Mouse (Mus musculus): ENCODE measurements around the gene Sumf2. TPM values are rescaled to one million over a fixed set of nuclear protein-coding genes. Genes with fewer than 3 reads are reported as not detected.
"Not testable (repeated sequence)": the region's sequence is repeated elsewhere in the genome, so short reads cannot be mapped to it uniquely, and the experiment has no call there.

Sumf2 gene
- polyA plus RNA-seq, 1 experiment from 2014 or later, result 42.2 TPM

- Histone ChIP-seq H3K4me1 (no peaks in the 10 kb centered on the region), H3K27me3 (ENCODE audit: poor library complexity, severe bottlenecking) (no peaks in the 10 kb centered on the region), H3K9me3 (no peaks in the 10 kb centered on the region), H3K4me3 (no peak overlapping the region), H3K27ac (no peak overlapping the region), H3K36me3 (replicated peaks) (peaks cover 33% of the 10 kb centered on the region)
- no peak for DNase-seq (ENCODE audit: extremely low spot score, low spot score)
- WGBS, result 76% methylated on average over 9 of the region's 9 CpGs
Measured at GRCm38 (mm10) chr5:129877731-129878455, 31.1 kb downstream of the Sumf2 start.

GRCm38 (mm10) chr5:129878946-129879345, 32.2 kb downstream of the Sumf2 start:
- H3K4me1 ChIP-seq, result no peaks in the 10 kb centered on the region
- WGBS, result 64% methylated on average over 2 of the region's 2 CpGs
- no peak overlapping the region for H3K27ac ChIP-seq
- no peaks in the 10 kb centered on the region for H3K27me3 ChIP-seq (ENCODE audit: poor library complexity, severe bottlenecking)
- H3K4me3 ChIP-seq, result no peak overlapping the region
- H3K9me3 ChIP-seq, result no peaks in the 10 kb centered on the region
- peaks cover 41% of the 10 kb centered on the region for H3K36me3 ChIP-seq (replicated peaks)
- DNase-seq (ENCODE audit: extremely low spot score, low spot score), result no peak

GRCm38 (mm10) chr5:129879888-129880287, 33.1 kb downstream of the Sumf2 start:
- Histone ChIP-seq H3K27ac (no peak overlapping the region), H3K9me3 (no peaks in the 10 kb centered on the region), H3K4me3 (no peak overlapping the region), H3K36me3 (replicated peaks) (peaks cover 50% of the 10 kb centered on the region), H3K4me1 (no peaks in the 10 kb centered on the region), H3K27me3 (ENCODE audit: poor library complexity, severe bottlenecking) (no peaks in the 10 kb centered on the region)
- DNase-seq (ENCODE audit: extremely low spot score, low spot score), result no peak
- WGBS, result 81% methylated on average over 3 of the region's 3 CpGs

- peaks cover 41% of the 10 kb centered on the region for H3K36me3 ChIP-seq (replicated peaks)
- no peak for DNase-seq (ENCODE audit: extremely low spot score, low spot score)
- H3K9me3 ChIP-seq, result no peaks in the 10 kb centered on the region
- H3K4me1 ChIP-seq, result peaks cover 18% of the 10 kb centered on the region
- no peaks in the 10 kb centered on the region for H3K27me3 ChIP-seq (ENCODE audit: poor library complexity, severe bottlenecking)
- H3K27ac ChIP-seq, result peak overlapping the region; percentile 95
- H3K4me3 ChIP-seq, result peak overlapping the region; percentile 92
- WGBS, result 56% methylated on average over 10 of the region's 10 CpGs
Measured at GRCm38 (mm10) chr5:129886271-129886670, 39.5 kb downstream of the Sumf2 start.

- Histone ChIP-seq H3K4me1 (peaks cover 18% of the 10 kb centered on the region), H3K9me3 (no peaks in the 10 kb centered on the region), H3K27me3 (ENCODE audit: poor library complexity, severe bottlenecking) (no peaks in the 10 kb centered on the region), H3K36me3 (replicated peaks) (peaks cover 33% of the 10 kb centered on the region), H3K27ac (peak within 1 kb of the TSS; percentile 95), H3K4me3 (peak within 1 kb of the TSS; percentile 92)
- DNase-seq (ENCODE audit: extremely low spot score, low spot score), result peak; percentile 94
- under 1% methylated on average over 46 of the region's 46 CpGs for WGBS
Measured at GRCm38 (mm10) chr5:129886911-129887636, 40.3 kb downstream of the Sumf2 start, which contains the start of gene Chchd2. TSS of gene Chchd2 (minus strand) at chr5:129887470.

GRCm38 (mm10) chr5:129890390-129890789, 43.6 kb downstream of the Sumf2 start:
- H3K9me3 ChIP-seq; H3K4me3 ChIP-seq; DNase-seq (ENCODE audit: extremely low spot score, low spot score); H3K36me3 ChIP-seq (replicated peaks); H3K27me3 ChIP-seq (ENCODE audit: poor library complexity, severe bottlenecking); H3K27ac ChIP-seq: not testable (repeated sequence)
- H3K4me1 ChIP-seq, result peaks cover 20% of the 10 kb centered on the region
- WGBS, result 77% methylated on average over 7 of the region's 7 CpGs

GRCm38 (mm10) chr5:129895198-129896088, 48.7 kb downstream of the Sumf2 start, which contains the start of gene Zbed5:
TSS of gene Zbed5 (plus strand) at chr5:129895723.
- peaks cover 16% of the 10 kb centered on the region for H3K4me1 ChIP-seq

GRCm38 (mm10) chr5:129898449-129898848, 51.7 kb downstream of the Sumf2 start, which contains the start of gene Phkg1:
TSS of gene Phkg1 (minus strand) at chr5:129898549.
- Histone ChIP-seq H3K36me3 (replicated peaks) (peaks cover 7% of the 10 kb centered on the region), H3K27me3 (ENCODE audit: poor library complexity, severe bottlenecking) (no peaks in the 10 kb centered on the region), H3K9me3 (no peaks in the 10 kb centered on the region), H3K4me3 (no peak within 1 kb of the TSS), H3K27ac (no peak within 1 kb of the TSS), H3K4me1 (peaks cover 16% of the 10 kb centered on the region)
- DNase-seq (ENCODE audit: extremely low spot score, low spot score), result no peak
- 100% methylated on average over 1 of the region's 1 CpGs for WGBS

More at GRCm38 (mm10) chr5:129895198-129896088, 48.7 kb downstream of the Sumf2 start, which contains the start of gene Zbed5:
- no peaks in the 10 kb centered on the region for H3K36me3 ChIP-seq (replicated peaks)
- H3K27me3 ChIP-seq (ENCODE audit: poor library complexity, severe bottlenecking), result no peaks in the 10 kb centered on the region
- peak; percentile 90 for DNase-seq (ENCODE audit: extremely low spot score, low spot score)
- H3K4me3 ChIP-seq, result peak within 1 kb of the TSS; percentile 73
- H3K9me3 ChIP-seq, result no peaks in the 10 kb centered on the region
- H3K27ac ChIP-seq, result peak within 1 kb of the TSS; percentile 76
- WGBS, result 2% methylated on average over 44 of the region's 44 CpGs

- no peaks in the 10 kb centered on the region for H3K9me3 ChIP-seq
- no peak for DNase-seq (ENCODE audit: extremely low spot score, low spot score)
- peaks cover 12% of the 10 kb centered on the region for H3K4me1 ChIP-seq
- peak overlapping the region; percentile 79 for H3K4me3 ChIP-seq
- WGBS, result 27% methylated on average over 4 of the region's 4 CpGs
- peaks cover 12% of the 10 kb centered on the region for H3K27me3 ChIP-seq (ENCODE audit: poor library complexity, severe bottlenecking)
- no peaks in the 10 kb centered on the region; the same call in 1 of the 2 replicates for H3K36me3 ChIP-seq (replicated peaks)
- peak overlapping the region; percentile 93 for H3K27ac ChIP-seq
Measured at GRCm38 (mm10) chr5:129907775-129908174, 61.0 kb downstream of the Sumf2 start.

- peak; percentile 96 for DNase-seq (ENCODE audit: extremely low spot score, low spot score)
- H3K27me3 ChIP-seq (ENCODE audit: poor library complexity, severe bottlenecking), result peaks cover 12% of the 10 kb centered on the region
- WGBS, result under 1% methylated on average over 63 of the region's 63 CpGs
- H3K4me1 ChIP-seq, result peaks cover 12% of the 10 kb centered on the region
- peak within 1 kb of the TSS; percentile 93 for H3K27ac ChIP-seq
- H3K9me3 ChIP-seq, result no peaks in the 10 kb centered on the region
- peak within 1 kb of the TSS; percentile 79 for H3K4me3 ChIP-seq
- H3K36me3 ChIP-seq (replicated peaks), result no peaks in the 10 kb centered on the region
Measured at GRCm38 (mm10) chr5:129908242-129908965, 61.6 kb downstream of the Sumf2 start, which contains the start of gene Nupr1l. TSS of gene Nupr1l (plus strand) at chr5:129908540.

- Histone ChIP-seq H3K9me3 (no peaks in the 10 kb centered on the region), H3K27ac (peak overlapping the region; percentile 93; the same call in 1 of the 2 replicates), H3K27me3 (ENCODE audit: poor library complexity, severe bottlenecking) (peaks cover 12% of the 10 kb centered on the region), H3K4me3 (peak overlapping the region; percentile 79), H3K36me3 (replicated peaks) (no peaks in the 10 kb centered on the region), H3K4me1 (peaks cover 12% of the 10 kb centered on the region)
- WGBS, result 76% methylated on average over 9 of the region's 9 CpGs
- DNase-seq (ENCODE audit: extremely low spot score, low spot score), result no peak
Measured at GRCm38 (mm10) chr5:129909147-129909546, 62.4 kb downstream of the Sumf2 start.
